Comparison of ENCODE assay signal across 8 mouse cellular contexts in genomic region chr1:191981426-191982102, GRCm38 (mm10). TPM values are rescaled to one million over a fixed set of nuclear protein-coding genes. Genes with fewer than 3 reads are reported as not detected.
A peak's percentile ranks its signal among the peaks of the same experiment; 100 is the strongest.
DNase-seq lines count a peak whose midpoint lies in the region; ATAC-seq lines count a peak whose summit lies in the region.

No protein-coding gene starts in this region.

- H3K36me3 ChIP-seq in heart, embryonic 15.5 days = no peaks in the 10 kb centered on the region
- no peaks in the 10 kb centered on the region for H3K36me3 ChIP-seq in liver, embryonic 11.5 days (ENCODE audit: control insufficient read depth, insufficient read depth, low read length)

- H3K27ac ChIP-seq in heart, embryonic 15.5 days = peak overlapping the region; percentile 88
- H3K27ac ChIP-seq in liver, embryonic 11.5 days (ENCODE audit: low read depth, low read length) = no peak overlapping the region

- DNase-seq in adrenal gland, postnatal 25 days = peak; percentile 13
- no peak for DNase-seq in adrenal gland, adult 18-20 months (ENCODE audit: low spot score in 2 of 2)
- peak; percentile 62 for DNase-seq in NIH3T3 (ENCODE audit: low read depth)
- DNase-seq in liver, embryonic 11.5 days (ENCODE audit: low spot score) = no peak
- DNase-seq in ovary, postnatal 14 days (ENCODE audit: low spot score) = peak; percentile 26
- DNase-seq in cerebellum, adult 9-11 months = no peak

- H3K4me2 ChIP-seq in heart, embryonic 15.5 days = no peak overlapping the region; the same call in 1 of the 2 replicates
- no peak overlapping the region for H3K4me2 ChIP-seq in liver, embryonic 11.5 days

- WGBS in heart, embryonic 15.5 days = 20% methylated on average over 6 of the region's 6 CpGs
- WGBS in liver, embryonic 11.5 days = 58% methylated on average over 6 of the region's 6 CpGs

- peaks cover 8% of the 10 kb centered on the region; the same call in 1 of the 2 replicates for H3K27me3 ChIP-seq in heart, embryonic 15.5 days
- peaks cover 13% of the 10 kb centered on the region for H3K27me3 ChIP-seq in liver, embryonic 11.5 days (replicated peaks; ENCODE audit: control insufficient read depth, insufficient read depth, low read length)

- no peak overlapping the region for H3K4me3 ChIP-seq in heart, embryonic 15.5 days
- no peak overlapping the region for H3K4me3 ChIP-seq in liver, embryonic 11.5 days (ENCODE audit: low read depth, low read length)

- H3K9me3 ChIP-seq in heart, embryonic 15.5 days (replicated peaks) = no peaks in the 10 kb centered on the region
- no peaks in the 10 kb centered on the region for H3K9me3 ChIP-seq in liver, embryonic 11.5 days (ENCODE audit: control insufficient read depth, low read length)

- peak; percentile 94 for ATAC-seq in heart, embryonic 15.5 days (replicated peaks; ENCODE audit: insufficient number of reproducible peaks, insufficient read depth, low FRiP score, low read depth)
- ATAC-seq in liver, embryonic 11.5 days (replicated peaks; ENCODE audit: low FRiP score) = peak; percentile 44
- ATAC-seq in cerebellum, adult (ENCODE audit: insufficient number of reproducible peaks, low FRiP score, low TSS enrichment) = no peak

- no peak overlapping the region for H3K9ac ChIP-seq in heart, embryonic 15.5 days
- H3K9ac ChIP-seq in liver, embryonic 11.5 days (ENCODE audit: low read depth, low read length) = no peak overlapping the region

- peaks cover 57% of the 10 kb centered on the region for H3K4me1 ChIP-seq in heart, embryonic 15.5 days (replicated peaks)
- peaks cover 4% of the 10 kb centered on the region; the same call in 1 of the 2 replicates for H3K4me1 ChIP-seq in liver, embryonic 11.5 days (replicated peaks; ENCODE audit: control insufficient read depth, insufficient read depth, low read length)

RNA-seq across cellular contexts. Expression of gene Rd3, which starts 4.4 kb away (rescaled TPM):
- total RNA-seq in adrenal gland, postnatal 25 days (2021) = 0.30 TPM in 1 of 2 replicates, not detected in the other
- under 1 TPM in 1 of 2 experiments, not detected in 1; 0.17 TPM for total RNA-seq in adrenal gland, adult 18-20 months (2021)
- polyA plus RNA-seq in heart, embryonic 15.5 days (2015; fragmentation: Nextera tagmentation; extraction: Ambion mirVana) = 4.4 and 4.9 TPM in 2 replicates
- 0.21 TPM in 1 of 2 replicates, not detected in the other for polyA plus RNA-seq in liver, embryonic 11.5 days (2014; fragmentation: Nextera tagmentation; extraction: Ambion mirVana)

Comparison
In these comparisons a context has a peak if more than half of its experiments do, and no peak if none do; other contexts are left out.
1. DNase-seq: peak in adrenal gland, postnatal 25 days (single experiment), NIH3T3 (single experiment) and ovary, postnatal 14 days (single experiment); none in adrenal gland, adult 18-20 months (0 of 2), liver, embryonic 11.5 days (single experiment) and cerebellum, adult 9-11 months (single experiment).